Mouse (Mus musculus) layer of hippocampus, postnatal 10 days (tissue): ENCODE data around the gene Gm11172. TPM values are rescaled to one million over a fixed set of nuclear protein-coding genes. Genes with fewer than 3 reads are reported as not detected.
A peak's percentile ranks its signal among the peaks of the same experiment; 100 is the strongest.

Source experiments
- DNase-seq, 2 experiments: peaks; one replicate each; pipeline ENCODE4 v3.0.0; 2021; ENCODE audit warnings: low spot score in 2 of 2
- long read RNA-seq: library from polyadenylated mRNA; stranded (forward); transcript quantifications from one replicate; pipeline ENCODE4 v2.0.0, GENCODE M21; 2023
- total RNA-seq, 2 experiments: library from RNA; stranded (reverse); gene quantifications; 2 replicates each; pipeline ENCODE4 v1.2.3; 2021

Gm11172 gene
- total RNA-seq, result not detected
- long read RNA-seq, result 0 reads

- no peak for DNase-seq
These were observed at the start of gene Gm11172 for GRCm38 (mm10) chr16:10812865-10813371. TSS of gene Gm11172 (plus strand) at chr16:10812915.

GRCm38 (mm10) chr16:10763540-10764264, 49.0 kb upstream of the Gm11172 start:
- DNase-seq, result no peak

- DNase-seq, result no peak
These were observed 48.4 kb upstream of the Gm11172 start for GRCm38 (mm10) chr16:10764323-10764722.

- DNase-seq, result peak; percentile 67 to 70
These were observed 45.6 kb upstream of the Gm11172 start for GRCm38 (mm10) chr16:10767158-10767557.

GRCm38 (mm10) chr16:10768821-10769220, 43.9 kb upstream of the Gm11172 start:
- DNase-seq, result no peak

GRCm38 (mm10) chr16:10769661-10770060, 43.1 kb upstream of the Gm11172 start:
- no peak for DNase-seq

GRCm38 (mm10) chr16:10770531-10771325, 42.0 kb upstream of the Gm11172 start:
- DNase-seq, result no peak

- no peak for DNase-seq
These were observed 40.8 kb upstream of the Gm11172 start for GRCm38 (mm10) chr16:10771769-10772510.

- no peak for DNase-seq
These were observed 39.2 kb upstream of the Gm11172 start for GRCm38 (mm10) chr16:10773543-10773942.

GRCm38 (mm10) chr16:10774726-10775125, 38.0 kb upstream of the Gm11172 start:
- DNase-seq, result no peak

GRCm38 (mm10) chr16:10776322-10776721, 36.4 kb upstream of the Gm11172 start:
- DNase-seq, result no peak

- DNase-seq, result no peak
These were observed 35.0 kb upstream of the Gm11172 start for GRCm38 (mm10) chr16:10777579-10778160.

- no peak for DNase-seq
These were observed 32.0 kb upstream of the Gm11172 start for GRCm38 (mm10) chr16:10780631-10781120.

- no peak for DNase-seq
These were observed 30.8 kb upstream of the Gm11172 start for GRCm38 (mm10) chr16:10781862-10782371.

GRCm38 (mm10) chr16:10782377-10783151, 30.2 kb upstream of the Gm11172 start:
- DNase-seq, result no peak

- no peak for DNase-seq
These were observed 29.6 kb upstream of the Gm11172 start for GRCm38 (mm10) chr16:10783152-10783434.

- no peak for DNase-seq
These were observed 29.3 kb upstream of the Gm11172 start for GRCm38 (mm10) chr16:10783451-10783850.

- DNase-seq, result peak; percentile 42 to 56
These were observed 28.6 kb upstream of the Gm11172 start for GRCm38 (mm10) chr16:10783883-10784792.

- DNase-seq, result peak; percentile 96 to 98
These were observed 27.8 kb upstream of the Gm11172 start for GRCm38 (mm10) chr16:10784793-10785370.
